Mouse (Mus musculus) lung, embryonic 16.5 days (tissue): Measurements from ENCODE around the gene Hif1an. TPM values are rescaled to one million over a fixed set of nuclear protein-coding genes. Genes with fewer than 3 reads are reported as not detected.

ENCODE experiments used
- ATAC-seq: fragments of 200-750 bp; cut with Nextera tagmentation; 2 replicates; pipeline ENCODE4 v1.8.0; 2017; ENCODE audit warnings: low read depth, mild to moderate bottlenecking, moderate library complexity
- H3K27ac ChIP-seq: fragments of 300-500 bp; sonication (generic); 2 replicates; pipeline ENCODE4 v1.5.1; 2014; ENCODE audit warnings: mild to moderate bottlenecking, control low read depth, low read length
- H3K27me3 ChIP-seq: fragments of 300-500 bp; sonication (generic); 2 replicates; pipeline ENCODE4 v1.6.1; 2014; ENCODE audit warnings: low read depth, low read length, mixed read lengths; ENCODE audit not compliant: control insufficient read depth, insufficient read depth
- H3K36me3 ChIP-seq: fragments of 300-500 bp; sonication (generic); 2 replicates; pipeline ENCODE4 v1.6.1; 2014; ENCODE audit warnings: low read length; ENCODE audit not compliant: control insufficient read depth, insufficient read depth
- H3K4me1 ChIP-seq: fragments of 300-500 bp; sonication (generic); replicated peaks from 2 replicates; pipeline ENCODE4 v1.6.1; 2014; ENCODE audit warnings: low read length, mixed read lengths; ENCODE audit not compliant: control insufficient read depth, insufficient read depth
- H3K4me2 ChIP-seq: fragments of 300-500 bp; sonication (generic); 2 replicates; pipeline ENCODE4 v1.6.1; 2014; ENCODE audit warnings: low read depth, low read length, control low read depth
- H3K4me3 ChIP-seq: fragments of 300-500 bp; sonication (generic); 2 replicates; pipeline ENCODE4 v1.5.1; 2014; ENCODE audit warnings: mild to moderate bottlenecking, low read length, control low read depth
- H3K9ac ChIP-seq: fragments of 300-500 bp; sonication (generic); 2 replicates; pipeline ENCODE4 v1.6.1; 2014; ENCODE audit warnings: low read length, control low read depth
- H3K9me3 ChIP-seq: fragments of 300-500 bp; sonication (generic); 2 replicates; pipeline ENCODE4 v1.6.1; 2016; ENCODE audit warnings: low read length; ENCODE audit not compliant: control insufficient read depth
- WGBS: fragments of 180-500 bp; shearing (Covaris S2); extraction: QIAGEN DNeasy Blood & Tissue Kit; methylation state at CpG from one replicate; pipeline ENCODE4 v1.1.7; 2014; 5-methylcytosine and 5-hydroxymethylcytosine counted together
- polyA plus RNA-seq: library from polyadenylated mRNA; unstranded; fragments of >200 nt; fragmentation: Nextera tagmentation; extraction: Ambion mirVana; gene quantifications from 2 replicates; pipeline ENCODE4 v1.2.1, GENCODE M21; 2015

Hif1an gene
- polyA plus RNA-seq, 1 experiment from 2014 or later, result 29.4 TPM

DNA sequence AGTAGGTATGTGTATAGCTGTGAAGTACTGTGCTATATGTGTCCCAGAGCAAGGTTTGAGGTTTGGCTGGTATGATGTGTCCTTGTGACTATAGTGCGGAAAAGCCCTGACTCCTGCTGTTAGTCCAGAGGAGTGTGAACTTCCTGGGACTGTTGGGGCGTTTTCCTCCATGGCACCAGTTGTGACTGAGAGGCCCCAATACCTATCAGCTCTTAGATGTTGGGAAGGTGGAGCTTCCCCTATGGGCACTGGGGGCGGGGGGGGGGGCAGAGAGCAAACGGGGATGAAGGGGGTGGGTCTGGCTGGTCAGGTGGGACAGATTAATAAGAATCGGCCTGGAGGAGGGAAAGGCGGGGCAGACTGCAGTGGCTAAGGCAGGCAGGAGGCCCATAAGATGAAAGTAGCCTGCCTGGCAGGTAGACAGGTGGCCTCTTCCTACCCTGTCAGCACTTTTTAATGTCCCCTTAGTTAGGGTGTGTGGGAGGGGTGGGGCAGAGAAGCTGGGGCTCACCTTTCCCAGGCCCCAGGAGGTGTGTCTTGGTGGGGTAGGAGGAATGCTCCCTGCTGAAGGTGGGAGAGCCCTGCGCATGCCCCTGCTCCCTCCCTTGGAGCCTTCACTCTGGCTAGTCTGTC lies 27.1 kb downstream of the Hif1an start:
- Histone ChIP-seq H3K27ac (no peak overlapping the region), H3K4me2 (no peak overlapping the region), H3K27me3 (peaks cover 10% of the 10 kb centered on the region; the same call in 1 of the 2 replicates), H3K9ac (no peak overlapping the region), H3K36me3 (no peaks in the 10 kb centered on the region), H3K4me3 (no peak overlapping the region), H3K4me1 (no peaks in the 10 kb centered on the region), H3K9me3 (no peaks in the 10 kb centered on the region)
- 29% methylated on average over 7 of the region's 7 CpGs for WGBS
- ATAC-seq, result no peak

DNA sequence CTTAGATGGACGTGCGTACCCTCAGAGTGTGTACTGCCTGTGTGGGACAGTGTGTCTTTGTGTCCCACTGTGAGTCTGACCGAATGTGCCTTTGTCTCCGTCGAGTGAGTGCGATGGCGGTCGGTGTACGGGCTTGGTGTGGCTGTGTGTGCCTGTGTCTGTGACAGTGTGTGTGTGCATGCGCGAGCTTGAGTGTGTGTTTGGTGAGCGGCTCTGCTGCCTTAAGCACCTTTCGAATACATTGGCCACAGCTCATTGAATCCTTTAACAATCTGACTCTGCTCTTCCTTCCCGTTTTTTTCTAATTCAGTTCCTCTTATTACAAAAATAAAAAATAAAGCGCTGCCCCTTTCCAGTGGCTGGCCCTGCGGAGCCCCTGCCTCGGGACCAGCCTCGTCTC lies 28.3 kb downstream of the Hif1an start:
- Histone ChIP-seq H3K27me3 (peaks cover 7% of the 10 kb centered on the region; the same call in 1 of the 2 replicates), H3K4me1 (no peaks in the 10 kb centered on the region), H3K9me3 (no peaks in the 10 kb centered on the region), H3K9ac (no peak overlapping the region), H3K4me3 (no peak overlapping the region), H3K27ac (no peak overlapping the region), H3K36me3 (no peaks in the 10 kb centered on the region), H3K4me2 (no peak overlapping the region)
- 77% methylated on average over 18 of the region's 18 CpGs for WGBS
- ATAC-seq, result no peak

- no peak overlapping the region for H3K4me3 ChIP-seq
- 71% methylated on average over 6 of the region's 6 CpGs for WGBS
- H3K27ac ChIP-seq, result no peak overlapping the region
- no peak overlapping the region for H3K4me2 ChIP-seq
- peaks cover 4% of the 10 kb centered on the region; the same call in 1 of the 2 replicates for H3K27me3 ChIP-seq
- no peaks in the 10 kb centered on the region for H3K9me3 ChIP-seq
- ATAC-seq, result no peak
- H3K9ac ChIP-seq, result no peak overlapping the region
- H3K36me3 ChIP-seq, result no peaks in the 10 kb centered on the region
- H3K4me1 ChIP-seq, result no peaks in the 10 kb centered on the region
Measured at GRCm38 (mm10) chr19:44591638-44592037, 29.0 kb downstream of the Hif1an start.

- Histone ChIP-seq H3K9me3 (no peaks in the 10 kb centered on the region), H3K4me1 (no peaks in the 10 kb centered on the region), H3K4me3 (no peak overlapping the region), H3K36me3 (no peaks in the 10 kb centered on the region), H3K9ac (no peak overlapping the region), H3K27ac (no peak overlapping the region), H3K27me3 (no peaks in the 10 kb centered on the region), H3K4me2 (no peak overlapping the region)
- ATAC-seq, result no peak
- 94% methylated on average over 14 of the region's 14 CpGs for WGBS
Measured at GRCm38 (mm10) chr19:44594180-44594579, 31.5 kb downstream of the Hif1an start.

GRCm38 (mm10) chr19:44618166-44618565 lies 55.5 kb downstream of the Hif1an start:
- H3K4me2 ChIP-seq, result no peak overlapping the region
- no peaks in the 10 kb centered on the region for H3K27me3 ChIP-seq
- H3K4me1 ChIP-seq, result no peaks in the 10 kb centered on the region
- no peak overlapping the region for H3K4me3 ChIP-seq
- H3K9ac ChIP-seq, result no peak overlapping the region
- no peak overlapping the region for H3K27ac ChIP-seq
- ATAC-seq, result no peak
- no peaks in the 10 kb centered on the region for H3K36me3 ChIP-seq
- WGBS, result 46% methylated on average over 7 of the region's 7 CpGs
- H3K9me3 ChIP-seq, result no peaks in the 10 kb centered on the region

Other genes starting within 250 kb of the Hif1an start
- 0.40 and 0.49 TPM in 2 replicates for gene Scd4, start 229.8 kb upstream of the Hif1an start, polyA plus RNA-seq
- gene Scd1, start 155.0 kb upstream of the Hif1an start, polyA plus RNA-seq, result 2.3 and 2.7 TPM in 2 replicates
- not detected in 2 replicates for gene Wnt8b, start 69.4 kb upstream of the Hif1an start, polyA plus RNA-seq
- 0.64 and 0.84 TPM in 2 replicates for gene Sec31b, start 17.0 kb upstream of the Hif1an start, polyA plus RNA-seq
- 1.6 TPM in 1 of 2 replicates, not detected in the other for gene Gm20538, start 10.0 kb upstream of the Hif1an start, polyA plus RNA-seq
- gene Ndufb8, start 7.4 kb upstream of the Hif1an start, polyA plus RNA-seq, result 480 and 515 TPM in 2 replicates
- 0.05 TPM in 1 of 2 replicates, not detected in the other for gene Pax2, start 193.2 kb downstream of the Hif1an start, polyA plus RNA-seq